Mouse (Mus musculus) spleen, adult 2 months (tissue): Measurements from ENCODE around the gene Galnt6. TPM values are rescaled to one million over a fixed set of nuclear protein-coding genes. Genes with fewer than 3 reads are reported as not detected.
"Not testable (repeated sequence)": the region's sequence is repeated elsewhere in the genome, so short reads cannot be mapped to it uniquely, and the experiment has no call there.

Source experiments
- DNase-seq, 2 experiments: peaks; one replicate each; pipeline versions ENCODE4 v3.0.0 to v3.0.0-alpha.2; 2012 to 2021; ENCODE audit warnings: low spot score in 2 of 2, low read depth in 1 of 2
- H3K27ac ChIP-seq: fragments of 200-500 bp; 2 replicates; pipeline ENCODE4 v1.5.1; 2012; ENCODE audit warnings: low read length, inconsistent platforms; ENCODE audit not compliant: insufficient read depth
- H3K27me3 ChIP-seq: fragments of 200-500 bp; 2 replicates; pipeline ENCODE4 v1.6.1; 2012; ENCODE audit warnings: mild to moderate bottlenecking, moderate library complexity, low read length, inconsistent platforms; ENCODE audit not compliant: control insufficient read depth, insufficient read depth
- H3K36me3 ChIP-seq: fragments of 200-500 bp; 2 replicates; pipeline ENCODE4 v1.6.1; 2012; ENCODE audit warnings: mild to moderate bottlenecking, low read length, inconsistent platforms; ENCODE audit not compliant: control insufficient read depth, insufficient read depth
- H3K4me1 ChIP-seq: fragments of 200-500 bp; 2 replicates; pipeline ENCODE4 v1.6.1; 2011; ENCODE audit warnings: inconsistent platforms; ENCODE audit not compliant: control insufficient read depth, insufficient read depth, insufficient read length
- H3K4me3 ChIP-seq: fragments of 200-500 bp; 2 replicates; pipeline ENCODE4 v1.5.1; 2011; ENCODE audit warnings: mild to moderate bottlenecking, inconsistent platforms; ENCODE audit not compliant: insufficient read depth, insufficient read length; ENCODE audit errors: extremely low read depth
- CTCF ChIP-seq: fragments of 200-500 bp; IDR thresholded peaks from 2 replicates; pipeline ENCODE4 v1.5.1; 2011; ENCODE audit warnings: mild to moderate bottlenecking, inconsistent platforms; ENCODE audit not compliant: insufficient read depth, insufficient read length, insufficient replicate concordance; ENCODE audit errors: extremely low read depth
- POLR2A ChIP-seq: fragments of 200-500 bp; IDR thresholded peaks from 2 replicates; pipeline ENCODE4 v1.6.1; 2011; ENCODE audit warnings: low read depth, low read length, inconsistent platforms
- WGBS: fragments of 180-500 bp; shearing (Covaris S2); methylation state at CpG from one replicate; pipeline ENCODE4 v1.1.7; 2018; 5-methylcytosine and 5-hydroxymethylcytosine counted together
- polyA plus RNA-seq: library from polyadenylated mRNA; depleted of rRNA; stranded (reverse); fragments of >200 nt; gene quantifications from 2 replicates; pipeline ENCODE4 v1.2.3, GENCODE M21; 2012

Galnt6 gene
- polyA plus RNA-seq, 1 experiment: 13.9 TPM

GRCm38 (mm10) chr15:100770338-100770737, 41.2 kb upstream of the Galnt6 start:
- Histone ChIP-seq H3K36me3 (no peaks in the 10 kb centered on the region), H3K27ac (no peak overlapping the region), H3K4me3 (no peak overlapping the region), H3K4me1 (no peaks in the 10 kb centered on the region), H3K27me3 (no peaks in the 10 kb centered on the region)
- no peak for DNase-seq
- no peak for TF ChIP-seq CTCF
- no peak for TF ChIP-seq POLR2A
- WGBS: 93% methylated on average over 5 of the region's 5 CpGs

GRCm38 (mm10) chr15:100769023-100769422, 39.8 kb upstream of the Galnt6 start:
- H3K4me1 ChIP-seq: not testable (repeated sequence)

DNA sequence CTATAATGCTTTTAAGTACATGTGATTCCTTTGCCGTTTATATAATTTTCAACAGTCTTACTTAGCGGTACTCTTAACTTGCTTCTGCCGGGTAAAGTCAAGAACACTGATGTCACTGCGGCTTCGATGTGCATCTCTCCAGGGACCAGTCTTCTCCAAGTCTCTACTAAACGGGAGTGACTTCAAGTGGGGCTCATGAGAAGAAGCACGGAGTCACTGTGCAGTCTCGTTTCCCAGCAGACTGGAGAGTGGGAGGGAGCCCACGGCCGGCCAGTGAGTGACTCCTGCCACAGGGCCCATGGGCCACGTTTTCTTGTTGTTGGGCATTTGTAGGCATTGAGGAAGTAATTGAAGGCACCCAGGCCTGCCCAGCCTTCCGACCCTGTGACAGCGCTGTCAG, 38.7 kb upstream of the Galnt6 start:
- no peak for TF ChIP-seq POLR2A
- no peak for TF ChIP-seq CTCF
- H3K27me3 ChIP-seq: no peaks in the 10 kb centered on the region
- no peaks in the 10 kb centered on the region for H3K36me3 ChIP-seq
- H3K4me1 ChIP-seq: no peaks in the 10 kb centered on the region
- no peak for DNase-seq
- no peak overlapping the region for H3K4me3 ChIP-seq
- H3K27ac ChIP-seq: no peak overlapping the region
- WGBS: 81% methylated on average over 13 of the region's 13 CpGs

More at GRCm38 (mm10) chr15:100769023-100769422, 39.8 kb upstream of the Galnt6 start:
- DNase-seq, H3K36me3 ChIP-seq, H3K4me3 ChIP-seq, H3K27me3 ChIP-seq, H3K27ac ChIP-seq: not testable (repeated sequence)
- WGBS: 84% methylated on average over 4 of the region's 4 CpGs

DNA sequence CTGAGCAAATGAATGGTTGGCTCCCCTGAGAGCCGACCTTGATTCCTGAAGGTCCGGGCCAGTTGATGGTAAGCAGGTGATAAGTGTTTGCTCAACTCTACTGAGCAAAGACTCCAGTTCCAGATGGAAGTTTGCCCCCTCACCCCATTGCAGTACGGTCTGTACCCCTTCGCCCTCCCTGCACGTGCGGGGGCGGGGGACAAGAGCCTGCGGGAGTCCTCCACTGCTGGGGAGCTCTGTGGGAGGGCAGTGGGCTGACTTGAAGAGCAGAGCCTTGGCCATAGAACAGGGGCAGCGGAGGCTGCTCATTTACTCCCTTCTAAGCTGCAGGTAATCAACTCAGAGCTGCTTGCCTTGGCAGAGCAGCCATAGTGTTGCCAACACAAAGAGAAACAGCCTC, 37.6 kb upstream of the Galnt6 start:
- TF ChIP-seq CTCF: no peak
- no peak for TF ChIP-seq POLR2A
- H3K27me3 ChIP-seq: peaks cover under 1% of the 10 kb centered on the region; the same call in 1 of the 2 replicates
- H3K27ac ChIP-seq: no peak overlapping the region
- H3K36me3 ChIP-seq: no peaks in the 10 kb centered on the region
- no peak overlapping the region for H3K4me3 ChIP-seq
- H3K4me1 ChIP-seq: peaks cover 6% of the 10 kb centered on the region; the same call in 1 of the 2 replicates
- DNase-seq: no peak
- 84% methylated on average over 9 of the region's 9 CpGs for WGBS

DNA sequence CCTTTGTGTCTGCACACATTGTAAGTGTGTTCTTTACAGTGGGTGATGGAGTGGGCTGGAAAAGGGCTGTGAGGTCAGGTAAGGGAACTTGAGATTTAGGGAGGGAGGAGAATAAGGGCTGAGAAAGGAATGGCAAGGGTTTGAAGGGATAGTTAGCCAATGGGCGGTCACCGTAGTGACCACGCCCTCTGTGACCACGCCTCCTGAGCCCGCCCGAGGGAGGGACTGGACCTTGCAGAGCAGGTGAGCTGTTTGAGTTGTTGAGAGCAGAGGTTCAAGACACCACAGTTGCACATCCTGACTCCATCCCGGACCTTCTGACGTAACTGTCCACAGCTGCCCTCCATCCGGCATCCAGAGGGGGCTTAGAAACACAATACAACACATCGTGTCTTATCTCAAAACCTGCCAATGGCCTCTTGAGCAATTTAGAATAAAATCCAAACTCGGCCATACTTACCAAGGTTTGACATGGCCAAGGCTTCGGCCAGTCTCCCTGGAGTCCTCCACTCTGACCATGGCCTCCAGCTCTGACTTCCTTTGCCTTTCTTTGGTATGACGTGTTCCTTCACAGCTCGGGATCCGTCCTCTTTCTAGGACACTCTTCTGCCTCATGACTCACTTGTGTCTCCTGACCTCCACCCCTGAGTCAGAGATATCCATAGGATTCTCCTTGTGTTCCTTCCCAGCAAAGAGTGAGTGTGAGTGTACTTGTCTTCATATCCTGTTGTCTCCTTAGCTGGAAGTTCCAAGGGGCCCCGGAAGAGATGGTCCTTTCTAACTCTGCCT, 35.2 kb upstream of the Galnt6 start:
- Histone ChIP-seq H3K36me3 (no peaks in the 10 kb centered on the region), H3K4me1 (peaks cover 12% of the 10 kb centered on the region), H3K27me3 (peaks cover 2% of the 10 kb centered on the region; the same call in 1 of the 2 replicates), H3K4me3 (no peak overlapping the region), H3K27ac (no peak overlapping the region)
- WGBS: 79% methylated on average over 16 of the region's 16 CpGs
- DNase-seq: no peak
- TF ChIP-seq POLR2A (no peak), CTCF (no peak)

- WGBS: 65% methylated on average over 8 of the region's 8 CpGs
- no peak for DNase-seq
- Histone ChIP-seq H3K27me3 (peaks cover 2% of the 10 kb centered on the region; the same call in 1 of the 2 replicates), H3K4me1 (peaks cover 13% of the 10 kb centered on the region), H3K4me3 (no peak overlapping the region), H3K27ac (no peak overlapping the region), H3K36me3 (no peaks in the 10 kb centered on the region)
- TF ChIP-seq CTCF (no peak), POLR2A (no peak)
These were observed 33.5 kb upstream of the Galnt6 start for GRCm38 (mm10) chr15:100762649-100763048.

DNA sequence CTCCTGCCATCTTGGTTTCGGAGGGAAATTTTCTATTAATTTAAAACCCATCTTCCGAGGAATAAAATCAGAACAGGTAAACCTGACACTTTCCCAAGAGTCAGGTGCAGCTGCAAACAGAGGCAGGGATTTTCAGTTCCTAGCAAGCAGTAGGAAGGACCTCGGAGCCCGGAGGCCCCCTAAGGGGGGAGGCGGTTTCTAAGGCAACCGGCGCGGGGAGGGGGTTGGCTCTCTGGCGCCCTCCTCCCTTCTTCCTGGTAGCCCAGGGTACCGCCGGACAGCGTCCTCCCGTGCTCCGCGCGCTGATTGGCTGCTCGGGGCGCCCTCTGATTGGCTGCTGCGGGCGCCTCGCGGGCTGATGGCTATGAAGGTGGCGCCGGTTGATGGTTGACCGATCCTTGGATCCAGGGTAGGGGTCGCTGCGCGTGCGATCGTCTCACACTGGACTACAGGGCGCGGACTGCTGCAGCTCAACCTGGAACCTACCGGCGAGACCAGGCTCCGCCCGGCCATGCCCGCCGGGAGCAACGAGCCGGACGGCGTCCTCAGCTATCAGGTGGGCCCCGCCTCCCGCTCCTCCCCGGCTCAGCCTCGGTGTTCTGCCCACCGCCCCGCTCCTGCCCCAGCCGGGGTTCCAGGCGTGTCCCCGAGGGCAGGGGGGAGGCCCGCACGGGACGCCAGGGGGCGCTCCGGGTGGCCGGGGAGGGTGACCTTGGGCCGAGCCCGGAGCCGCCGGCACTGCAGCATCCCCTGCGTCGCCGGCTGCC, 32.4 kb upstream of the Galnt6 start, which contains the start of gene Slc4a8:
Gene Slc4a8 (plus strand): TSS at position 329 of the 767 bp plus-strand sequence.
- H3K27me3 ChIP-seq: peaks cover 2% of the 10 kb centered on the region; the same call in 1 of the 2 replicates
- no peaks in the 10 kb centered on the region for H3K36me3 ChIP-seq
- H3K4me3 ChIP-seq: peak within 1 kb of the TSS; percentile 80
- peaks cover 15% of the 10 kb centered on the region for H3K4me1 ChIP-seq
- peak within 1 kb of the TSS; percentile 74 for H3K27ac ChIP-seq
- WGBS: 1% methylated on average over 63 of the region's 64 CpGs
- peak; percentile 63 to 93 for DNase-seq
- TF ChIP-seq POLR2A (no peak), CTCF (peak; percentile 44; the same call in 1 of the 2 replicates)
